Mouse (Mus musculus) cerebellum, adult (tissue): ENCODE measurements around the gene Man1b1.

Source experiments
- ATAC-seq: cut with Nextera tagmentation; 2 replicates; pipeline ENCODE4 v1.9.2; 2017; ENCODE audit warnings: mild to moderate bottlenecking, moderate library complexity, mixed read lengths; ENCODE audit not compliant: insufficient number of reproducible peaks, low FRiP score, low TSS enrichment

Man1b1 gene

DNA sequence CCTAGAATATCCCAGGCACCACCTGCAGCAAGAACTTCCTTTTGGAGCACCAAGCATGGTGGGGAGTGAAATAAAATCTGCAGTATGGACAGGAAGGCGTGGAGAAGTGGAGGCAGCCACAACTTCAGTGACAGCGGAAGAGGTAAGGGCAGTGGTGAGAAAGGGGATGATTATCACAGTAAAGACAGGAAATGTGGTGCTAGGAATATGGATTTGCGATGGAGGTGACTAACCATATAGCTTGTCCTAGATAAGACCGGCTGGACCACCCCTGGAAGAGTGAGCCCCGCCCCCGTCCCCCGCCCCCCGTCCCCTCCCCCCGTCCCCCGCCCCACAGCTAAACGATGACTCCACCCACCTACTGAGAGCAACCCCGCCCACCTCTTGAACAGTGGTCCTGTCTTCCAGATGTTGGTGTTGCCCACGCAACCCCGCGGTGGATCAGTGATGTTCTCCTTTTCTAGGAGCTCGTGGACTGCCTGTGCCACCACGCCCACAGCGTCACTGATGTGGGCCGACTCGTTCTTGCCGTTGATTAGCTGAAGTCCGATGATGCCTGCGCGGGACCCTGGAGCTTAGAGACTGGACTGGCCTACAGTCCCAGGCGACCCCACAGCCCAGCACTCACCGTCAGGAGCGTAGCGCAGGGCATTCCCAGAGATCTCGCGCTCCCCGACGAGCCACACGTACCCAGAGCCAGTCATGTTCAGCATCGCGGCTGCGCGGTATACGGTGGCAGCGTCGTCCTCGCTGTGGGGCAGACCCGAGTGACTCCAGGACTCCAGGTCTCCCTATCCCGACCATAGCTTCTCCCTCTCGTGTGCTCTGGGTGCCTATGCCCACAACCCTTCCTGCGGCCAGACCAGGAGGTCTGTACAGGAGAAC is 27.2 kb upstream of the Man1b1 start:
- ATAC-seq = no peak

DNA sequence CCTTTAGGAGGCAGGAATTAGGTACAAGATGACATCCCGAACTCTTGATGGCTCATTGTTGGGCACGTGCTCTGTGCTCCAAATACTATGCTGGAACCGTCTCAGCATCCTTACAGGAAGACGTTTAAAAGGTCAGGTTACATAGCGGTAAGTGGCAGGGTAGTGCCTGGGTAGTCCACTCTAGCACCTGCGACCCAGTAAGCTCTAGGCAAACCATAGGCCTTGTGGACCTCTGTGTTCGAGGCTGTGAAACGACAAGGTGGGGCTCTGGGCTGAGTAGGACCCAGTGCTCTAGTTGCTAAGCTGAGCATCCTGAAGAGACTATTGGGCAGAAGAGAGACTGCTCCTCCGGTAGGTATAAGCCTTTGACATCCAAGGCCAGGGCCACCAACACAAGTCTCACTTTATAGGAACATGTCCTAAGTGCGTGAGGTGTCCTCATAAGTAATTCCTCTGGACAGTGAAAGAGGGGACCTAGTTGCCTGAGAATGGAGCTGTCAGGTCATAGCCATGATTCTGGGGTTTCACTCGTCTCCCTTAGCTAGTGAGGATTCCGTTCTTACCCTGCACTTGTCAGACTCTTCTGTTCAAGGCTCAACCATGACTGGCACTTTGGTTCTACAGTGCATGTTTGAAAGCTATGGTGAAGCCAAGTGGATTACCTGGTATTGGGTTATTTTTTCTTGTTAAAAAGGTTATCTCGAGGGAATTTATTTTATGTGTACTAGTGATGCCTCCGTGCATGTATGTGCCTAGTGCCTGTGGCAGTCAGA is 26.4 kb upstream of the Man1b1 start:
- ATAC-seq = no peak

DNA sequence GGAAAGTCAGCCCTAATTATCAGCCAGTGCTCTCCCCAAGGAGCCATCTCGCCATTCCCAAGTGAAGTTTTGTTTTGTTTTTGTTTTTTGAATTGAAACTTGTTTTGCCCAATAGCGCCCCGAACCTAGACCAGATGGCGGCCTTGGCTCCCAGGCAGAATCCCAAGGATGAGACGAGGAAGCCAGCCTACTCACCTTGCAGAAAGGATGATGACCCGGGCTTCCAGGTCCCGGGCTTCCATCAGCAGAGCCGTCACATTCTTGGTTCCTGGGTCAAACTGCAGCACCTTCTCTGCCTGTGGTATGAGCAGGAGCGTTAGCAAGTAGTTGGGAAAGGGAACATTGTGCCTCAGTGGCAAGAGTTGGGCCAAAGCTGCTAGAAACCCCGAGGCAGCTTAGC is 22.0 kb upstream of the Man1b1 start:
- ATAC-seq = no peak

DNA sequence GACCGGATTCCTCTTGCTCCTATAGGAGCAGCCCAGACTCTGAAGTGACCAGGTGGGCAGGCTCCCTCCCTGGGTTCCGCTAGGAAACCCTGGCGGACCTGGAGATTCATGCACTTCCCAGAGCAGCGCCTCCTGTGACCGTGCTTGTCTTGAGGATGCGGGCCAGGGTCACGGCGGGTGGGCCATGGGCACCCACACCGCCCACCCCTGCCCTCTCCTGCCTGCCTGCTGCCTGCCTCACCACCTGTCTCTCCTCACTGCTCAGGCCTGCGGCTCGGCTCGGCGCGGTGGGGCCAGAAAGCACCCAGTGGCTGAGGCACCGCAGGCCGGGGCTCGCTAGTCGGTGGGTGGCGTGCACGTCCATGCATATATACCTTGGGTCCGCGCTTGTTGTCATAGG is 21.2 kb upstream of the Man1b1 start:
- ATAC-seq = no peak

DNA sequence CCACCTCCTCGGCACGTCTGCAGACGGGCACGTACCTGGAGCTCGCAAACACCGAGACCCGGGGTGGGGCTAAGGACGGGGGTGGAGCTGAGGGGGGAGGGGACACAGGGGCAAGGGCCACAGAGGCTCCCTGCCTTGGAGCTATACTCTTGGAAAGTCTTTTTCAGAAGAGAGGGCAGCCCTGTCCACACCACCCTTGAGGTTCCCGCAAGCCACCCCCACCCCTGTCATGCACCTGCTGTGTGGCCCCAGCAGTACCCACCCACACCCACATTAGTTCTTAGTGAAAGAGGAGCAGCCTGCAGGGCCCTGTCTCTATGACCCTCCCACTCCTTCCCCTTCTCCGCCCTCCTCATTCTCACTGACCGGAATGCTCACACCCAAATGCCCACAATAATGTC is 20.6 kb upstream of the Man1b1 start:
- no peak for ATAC-seq

DNA sequence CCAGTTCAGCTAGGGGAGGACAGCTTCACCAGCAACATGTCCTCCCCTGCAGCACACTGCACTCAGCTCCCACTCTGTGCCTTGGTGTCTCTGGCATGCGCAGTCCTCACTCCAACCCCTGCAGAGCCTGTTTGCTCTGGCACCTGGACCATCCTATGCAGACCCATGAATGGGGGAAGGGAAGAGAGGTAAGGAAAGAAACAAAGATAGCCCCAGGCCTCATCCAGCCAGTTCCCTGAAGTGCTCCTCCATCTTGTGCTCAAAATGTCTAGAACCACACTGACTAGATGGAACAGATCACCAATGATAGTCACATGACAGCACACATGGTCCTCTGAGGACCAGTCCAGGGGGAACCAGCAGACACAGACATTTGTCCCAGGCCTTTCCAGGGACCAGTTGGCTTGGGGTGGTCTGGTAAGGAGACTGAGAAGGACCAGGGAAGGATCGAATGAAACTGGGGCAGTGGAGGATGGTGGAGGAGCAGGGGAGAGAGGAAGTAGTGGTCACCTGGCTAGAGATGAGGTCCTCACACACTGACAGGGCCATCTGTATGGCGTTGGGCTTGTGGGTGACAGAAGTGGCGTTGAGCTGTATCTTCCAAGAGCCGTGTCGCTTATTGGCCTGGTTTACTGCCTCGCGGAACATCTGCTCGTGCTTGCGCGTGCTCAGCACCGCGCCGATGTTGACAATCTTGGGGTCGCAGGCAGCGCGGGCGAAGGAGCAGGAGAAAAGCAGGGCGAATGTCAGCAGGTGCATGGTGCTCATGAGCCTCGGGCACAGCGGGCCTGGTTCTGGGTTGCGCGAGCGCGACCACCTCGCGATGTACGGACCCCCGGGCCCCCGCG is 13.8 kb upstream of the Man1b1 start:
- peak; percentile 59 for ATAC-seq

DNA sequence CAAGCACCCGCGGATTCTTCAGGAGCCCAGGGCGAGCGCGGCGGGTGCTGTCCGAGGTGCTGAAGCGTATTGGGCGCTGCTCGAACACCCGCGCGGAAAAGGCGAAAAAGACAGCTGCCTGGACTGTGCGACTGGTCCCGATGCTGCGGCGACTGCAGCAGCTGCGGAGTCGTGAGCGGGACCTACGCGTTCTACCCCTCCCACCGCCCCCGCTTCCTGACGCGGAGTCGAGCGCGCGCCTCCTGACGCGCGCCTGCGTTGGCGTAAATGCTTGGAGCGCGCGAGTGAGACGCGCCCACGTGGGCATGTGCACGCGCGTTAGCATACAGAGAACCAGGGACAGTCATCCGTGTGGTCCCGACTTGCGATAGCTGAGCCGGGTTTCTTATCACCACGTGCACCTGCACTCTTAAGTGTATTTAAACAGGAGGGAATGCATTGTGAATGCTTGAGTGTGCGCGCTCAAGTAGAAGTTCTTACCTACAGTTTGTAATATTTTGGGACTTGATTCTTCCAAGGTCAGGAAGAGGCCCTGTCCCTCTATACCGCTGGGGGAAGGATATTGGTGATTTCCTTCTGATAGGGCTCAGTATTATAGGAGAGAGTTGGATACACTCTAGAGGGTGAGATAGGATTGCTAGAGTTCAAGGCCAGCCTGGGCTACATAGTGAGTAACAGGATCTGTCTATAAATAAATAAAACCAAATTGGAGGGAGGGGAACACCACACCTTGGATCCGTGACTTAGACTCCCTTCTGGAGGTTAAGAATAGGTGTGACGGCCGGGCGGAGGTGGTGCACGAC is 13.0 kb upstream of the Man1b1 start, which contains the start of gene Grin1:
Gene Grin1 (minus strand): TSS at position 217 of the 803 bp plus-strand sequence.
- peak; percentile 65; the same call in 1 of the 2 replicates for ATAC-seq

DNA sequence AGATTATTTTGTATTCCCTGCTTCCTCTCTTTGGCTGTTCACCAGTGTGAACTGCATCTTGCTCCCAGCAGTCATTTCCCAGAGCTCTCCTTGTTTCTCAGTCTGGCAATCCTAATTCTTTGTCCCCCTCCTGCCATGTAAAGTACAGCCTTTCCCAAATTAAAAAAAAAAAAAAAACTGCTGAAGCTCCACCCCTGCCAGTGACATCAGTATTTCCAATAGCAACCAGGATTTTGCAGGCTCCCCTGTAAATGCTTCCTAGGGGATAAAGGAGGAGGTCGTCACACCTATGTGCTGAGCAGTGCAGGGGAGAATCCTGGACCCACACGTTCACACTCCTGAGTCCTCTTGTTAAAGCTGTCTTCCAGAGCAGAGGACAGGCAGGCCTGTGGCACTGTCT is 12.1 kb upstream of the Man1b1 start:
- ATAC-seq = no peak

DNA sequence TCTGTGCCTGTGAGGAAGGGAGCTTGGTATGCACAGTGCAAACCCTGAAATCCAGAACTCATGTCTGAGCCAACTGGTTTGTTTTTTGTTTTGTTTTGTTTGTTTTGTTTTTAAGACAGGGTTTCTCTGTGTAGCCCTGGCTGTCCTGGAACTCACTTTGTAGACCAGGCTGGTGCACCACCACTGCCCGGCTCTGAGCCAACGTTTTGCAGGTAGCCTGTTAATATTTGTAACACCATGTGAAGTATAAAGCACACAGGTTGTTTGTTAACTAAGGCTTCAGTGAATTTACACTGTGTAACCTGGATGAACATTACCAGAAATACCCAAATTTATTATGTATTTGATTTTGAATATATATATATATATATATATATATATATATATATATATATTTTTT is 6.1 kb upstream of the Man1b1 start:
- ATAC-seq = no peak

DNA sequence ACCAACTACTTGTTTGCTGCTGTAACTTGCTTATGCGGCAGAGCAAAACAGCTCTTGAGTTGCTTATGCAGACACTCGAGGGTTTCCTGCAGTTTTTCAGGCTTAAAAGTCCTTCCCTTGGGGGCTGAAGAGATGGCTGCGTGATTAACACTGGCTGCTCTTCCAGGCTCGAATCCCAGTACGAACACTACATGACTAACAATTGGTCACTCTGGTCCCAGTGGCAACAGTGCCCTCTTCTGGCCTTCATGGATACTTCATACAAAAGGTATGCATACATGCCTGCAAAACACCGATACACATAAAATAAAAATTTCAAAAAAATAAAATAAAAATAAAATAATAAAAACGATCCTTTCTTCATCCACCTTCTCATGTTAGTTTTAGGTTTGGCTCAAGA is 3.7 kb upstream of the Man1b1 start:
- no peak for ATAC-seq

DNA sequence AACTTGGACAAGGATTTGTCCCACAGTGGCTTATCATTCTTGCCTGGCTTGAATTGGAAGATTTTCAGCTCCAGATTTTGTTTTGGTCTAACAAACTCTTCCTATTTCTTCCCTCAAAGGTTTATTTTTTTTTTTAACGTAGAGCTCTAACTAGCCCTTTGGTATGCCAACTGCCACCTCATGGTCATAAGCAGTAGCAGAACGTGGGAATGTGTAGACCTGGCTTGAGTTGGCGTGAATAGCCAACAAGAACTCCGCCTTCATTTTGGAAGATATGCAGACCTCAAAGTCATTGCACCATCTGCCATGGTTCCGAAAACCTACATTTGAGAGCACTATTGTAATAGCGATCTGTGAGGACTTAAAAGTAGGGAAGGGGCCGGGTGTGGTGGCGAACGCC is 668 bp upstream of the Man1b1 start:
- ATAC-seq = no peak

DNA sequence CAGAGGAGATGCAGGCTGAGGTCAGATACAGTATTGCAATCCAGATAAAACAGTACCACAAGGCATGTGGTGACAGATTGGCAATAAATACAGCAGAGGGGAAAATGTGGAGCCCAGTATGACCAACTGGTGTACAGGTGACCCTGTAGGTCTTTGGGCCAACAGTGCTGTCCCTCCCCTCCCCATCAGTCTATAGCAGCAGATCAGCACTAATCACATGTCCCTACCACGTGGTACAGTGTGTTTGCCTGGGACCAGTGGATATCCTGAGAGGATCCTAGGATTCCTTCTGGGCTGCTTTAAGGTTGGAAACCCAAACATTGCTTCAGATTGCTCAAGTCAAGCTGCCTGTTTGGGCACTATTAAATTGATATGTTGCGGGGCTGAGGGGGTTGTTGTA is 1.4 kb downstream of the Man1b1 start:
- ATAC-seq = no peak

DNA sequence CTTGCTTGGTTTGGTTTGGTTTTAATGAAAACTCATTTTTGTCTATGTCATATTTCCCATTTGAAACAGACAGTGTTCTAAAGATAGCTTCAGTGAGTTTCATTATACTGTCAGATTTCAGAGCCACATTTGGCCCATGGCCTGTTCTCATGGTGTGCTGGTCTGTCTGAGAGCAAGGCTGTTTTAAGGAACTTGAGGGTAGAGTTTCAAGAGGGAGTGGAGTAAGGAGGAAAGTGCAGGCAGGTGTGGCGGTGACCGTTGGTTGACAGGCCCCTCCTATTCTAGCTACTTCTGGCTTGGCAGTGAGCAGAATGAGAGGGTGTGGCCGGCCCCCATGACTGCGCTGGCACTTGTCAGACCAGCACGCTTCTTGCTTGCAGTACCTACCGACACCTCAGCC is 6.2 kb downstream of the Man1b1 start:
- ATAC-seq = no peak

DNA sequence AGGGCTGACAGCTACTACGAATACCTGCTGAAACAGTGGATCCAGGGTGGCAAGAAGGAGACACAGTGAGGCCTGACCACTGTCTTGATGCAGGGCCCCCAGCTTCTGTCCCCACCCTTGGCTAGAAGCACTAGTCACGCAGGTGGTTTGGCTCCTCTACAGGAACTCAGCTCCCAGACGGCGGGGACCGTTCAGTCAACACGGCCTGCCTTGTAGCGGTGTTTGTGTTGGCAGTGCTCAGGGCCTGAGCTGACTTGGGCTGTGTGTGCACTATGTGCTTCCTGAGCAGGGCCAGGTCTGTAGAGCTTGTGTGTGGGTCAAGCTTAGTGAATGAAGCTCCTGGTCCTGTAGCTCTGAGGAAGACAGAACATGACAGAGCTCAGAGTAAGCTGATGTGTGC is 16.0 kb downstream of the Man1b1 start:
- ATAC-seq = no peak

DNA sequence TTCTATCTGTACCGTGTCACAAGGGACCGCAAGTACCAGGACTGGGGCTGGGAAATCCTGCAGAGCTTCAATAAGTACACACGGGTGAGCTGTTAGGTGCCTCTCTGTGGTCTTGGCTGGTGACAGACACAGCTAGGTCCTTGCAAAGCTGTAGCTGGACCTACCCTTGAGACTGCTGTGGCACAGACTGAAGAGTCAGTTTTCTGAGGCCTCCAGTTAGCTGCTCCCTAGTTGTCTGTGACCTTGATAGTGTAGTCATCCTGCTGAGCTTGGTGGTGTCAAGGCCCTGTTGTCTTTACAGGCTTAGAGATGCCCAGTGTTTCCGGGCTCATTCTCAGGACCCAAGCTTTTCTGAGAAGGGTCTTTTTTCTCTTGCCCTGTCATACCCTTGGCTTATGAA is 17.4 kb downstream of the Man1b1 start:
- ATAC-seq = no peak

DNA sequence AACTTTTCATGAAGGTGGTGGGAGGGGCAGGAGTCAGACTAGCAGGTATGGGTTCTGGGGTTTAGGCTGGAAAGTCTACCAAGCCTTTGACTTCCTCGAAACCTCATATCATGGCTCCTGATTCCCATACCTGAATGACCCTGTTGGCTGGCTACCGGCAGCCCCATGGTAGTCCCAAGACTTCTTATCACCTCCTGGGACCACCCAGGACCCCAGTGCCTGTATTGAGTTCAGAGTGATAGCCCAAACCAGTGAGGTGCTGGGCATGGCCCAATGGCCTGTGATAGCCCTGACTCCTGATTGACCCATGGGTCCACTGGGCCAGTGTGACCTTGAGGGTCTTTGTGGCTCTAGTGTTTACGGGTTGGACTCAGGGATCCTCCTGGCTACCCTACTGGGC is 18.6 kb downstream of the Man1b1 start:
- ATAC-seq = no peak

DNA sequence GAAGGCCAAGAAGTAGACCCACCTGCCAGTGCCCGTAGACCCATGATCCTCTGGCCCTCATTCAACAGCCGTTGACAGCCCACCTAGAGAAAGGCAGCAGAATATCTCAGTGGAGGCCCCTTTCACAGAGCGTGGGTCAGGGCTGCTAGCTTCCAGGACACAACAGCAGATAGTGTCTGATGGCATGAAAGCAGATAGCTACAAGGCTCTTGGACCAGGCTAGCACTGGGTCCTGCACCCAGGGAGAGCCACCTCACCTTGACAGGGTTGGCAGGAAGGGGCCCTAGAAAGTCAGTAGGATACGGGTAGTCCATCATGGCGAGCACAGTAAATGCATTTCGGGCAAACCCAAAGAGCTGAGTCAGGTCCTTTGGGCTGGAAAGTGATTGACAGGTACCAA is 22.1 kb downstream of the Man1b1 start:
- no peak for ATAC-seq

DNA sequence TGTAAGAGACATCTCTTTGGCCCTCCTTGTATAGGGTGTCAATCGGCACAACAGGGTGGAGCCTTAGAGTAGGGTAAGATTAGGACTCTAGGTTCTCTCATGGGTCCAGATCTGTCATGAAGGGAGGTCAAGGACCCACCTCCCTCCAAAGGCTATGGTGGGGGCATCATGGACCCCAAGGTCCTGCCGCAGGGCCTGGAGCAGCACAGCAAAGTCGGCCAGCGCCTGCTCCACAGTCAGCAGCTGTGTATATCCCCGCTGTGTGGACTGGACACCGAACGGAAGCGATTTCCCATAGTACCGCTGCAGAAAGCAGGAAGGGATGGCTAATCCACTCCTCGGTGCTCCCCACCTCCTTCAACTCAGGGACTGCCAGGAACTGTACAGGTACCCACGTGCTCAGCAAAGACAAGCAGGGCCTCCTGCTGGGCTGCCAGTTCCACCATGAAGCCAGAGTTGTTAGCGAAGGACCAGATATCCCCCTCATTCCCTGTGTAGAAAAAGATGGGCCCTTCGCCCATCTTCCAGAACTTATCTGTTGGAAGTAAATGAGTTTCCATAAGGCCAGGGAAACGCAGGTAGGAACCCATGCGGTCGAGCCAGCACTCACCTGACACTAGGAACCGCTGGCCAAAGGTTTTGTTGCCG is 23.4 kb downstream of the Man1b1 start:
- ATAC-seq = no peak
